Mouse (Mus musculus) urinary bladder, adult 2 months (tissue): ENCODE measurements around the gene Pakap. TPM values are rescaled to one million over a fixed set of nuclear protein-coding genes. Genes with fewer than 3 reads are reported as not detected.

ENCODE experiments used
- DNase-seq: peaks from one replicate; pipeline ENCODE4 v3.0.0; 2022; ENCODE audit warnings: low spot score
- polyA plus RNA-seq: library from polyadenylated mRNA; depleted of rRNA; stranded (reverse); fragments of >200 nt; gene quantifications from 2 replicates; pipeline ENCODE4 v1.2.3, GENCODE M21; 2012; rRNA removed

The Pakap gene
- polyA plus RNA-seq, 1 experiment = 3.6 TPM

GRCm38 (mm10) chr4:57915216-57915965 is 347.4 kb downstream of the Pakap start:
- no peak for DNase-seq

GRCm38 (mm10) chr4:57916201-57916661 is 348.3 kb downstream of the Pakap start, which contains the start of gene D630039A03Rik:
Gene D630039A03Rik (minus strand): TSS chr4:57916297.
- DNase-seq = no peak

- no peak for DNase-seq
Observed at GRCm38 (mm10) chr4:57916711-57917110, 348.7 kb downstream of the Pakap start.

- DNase-seq = no peak
Observed at GRCm38 (mm10) chr4:57919494-57920423, 351.8 kb downstream of the Pakap start.

GRCm38 (mm10) chr4:57920522-57920921 is 352.5 kb downstream of the Pakap start:
- no peak for DNase-seq

GRCm38 (mm10) chr4:57922171-57922570 is 354.2 kb downstream of the Pakap start:
- DNase-seq = no peak

GRCm38 (mm10) chr4:57924556-57925071 is 356.6 kb downstream of the Pakap start:
- no peak for DNase-seq

GRCm38 (mm10) chr4:57927464-57928205 is 359.7 kb downstream of the Pakap start:
- no peak for DNase-seq

- no peak for DNase-seq
Observed at GRCm38 (mm10) chr4:57930559-57931170, 362.7 kb downstream of the Pakap start.

- DNase-seq = no peak
Observed at GRCm38 (mm10) chr4:57934181-57934580, 366.2 kb downstream of the Pakap start.

- DNase-seq = no peak
Observed at GRCm38 (mm10) chr4:57937292-57937691, 369.3 kb downstream of the Pakap start.

GRCm38 (mm10) chr4:57940631-57941030 is 372.7 kb downstream of the Pakap start:
- no peak for DNase-seq

GRCm38 (mm10) chr4:57942892-57943291 is 374.9 kb downstream of the Pakap start:
- no peak for DNase-seq

Other genes with a start within 250 kb of the Pakap start
- 0.99 and 2.4 TPM in 2 replicates for gene Palm2, start 133.9 kb upstream of the Pakap start, polyA plus RNA-seq
- 37.8 and 49.2 TPM in 2 replicates for gene Akap2, start 149.5 kb downstream of the Pakap start, polyA plus RNA-seq